Mouse (Mus musculus) brain, embryonic 18.5 days (tissue): ENCODE results near the gene Vdac2.
A peak's percentile ranks its signal among the peaks of the same experiment; 100 is the strongest.

ENCODE experiments used
- DNase-seq: peaks from one replicate; pipeline ENCODE4 v3.0.0-alpha.2; 2012; ENCODE audit warnings: low read depth, low spot score

Gene Vdac2

DNA sequence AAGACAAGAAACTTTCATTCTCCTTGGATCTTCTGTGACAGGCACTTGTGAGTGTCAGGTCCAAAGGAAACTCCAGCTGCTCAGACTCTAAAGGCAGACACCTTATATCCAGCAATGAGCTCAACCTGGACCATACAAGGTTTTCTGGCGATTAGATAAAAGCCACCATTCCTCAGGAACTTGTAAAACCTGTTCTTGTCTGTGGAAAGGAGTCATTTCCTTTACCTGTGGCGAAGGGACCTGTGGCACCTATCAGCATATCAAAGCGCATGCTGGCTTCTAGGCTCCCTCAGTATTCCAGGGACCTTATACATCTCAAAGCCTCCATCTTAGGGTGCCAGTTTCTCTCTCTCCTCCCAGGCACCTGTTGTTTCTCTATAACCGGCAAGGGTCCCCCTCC is 7.6 kb upstream of the Vdac2 start:
- DNase-seq: no peak

DNA sequence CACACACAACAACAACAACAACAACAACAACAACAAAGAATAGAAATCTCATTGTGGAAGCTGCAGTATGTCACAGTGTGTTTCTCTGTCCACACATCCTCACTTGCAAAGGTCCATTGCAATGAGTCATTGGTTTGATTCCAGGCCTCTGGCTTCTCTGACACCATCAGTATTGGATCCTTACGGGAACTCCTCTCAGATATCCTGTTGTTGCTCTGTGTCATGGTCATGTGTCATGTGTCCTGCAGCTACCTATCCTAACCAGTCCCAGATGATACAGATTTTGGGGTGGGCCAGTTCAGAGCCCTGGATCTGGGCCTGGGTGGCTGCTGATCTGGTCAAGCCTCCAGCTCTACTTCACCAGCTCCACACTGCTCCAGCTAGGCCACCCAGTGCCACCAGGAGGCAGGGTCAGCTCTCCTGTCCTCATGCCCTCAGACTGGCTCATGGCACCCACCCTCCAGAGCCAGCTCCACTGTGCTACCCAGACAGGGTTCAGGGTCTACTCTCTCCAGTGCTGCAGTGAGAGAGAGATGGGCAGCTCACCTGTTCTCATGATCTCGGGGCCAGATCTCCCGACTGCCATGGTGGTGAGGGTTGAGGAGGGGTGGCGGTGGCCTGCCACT is 4.0 kb upstream of the Vdac2 start:
- no peak for DNase-seq

DNA sequence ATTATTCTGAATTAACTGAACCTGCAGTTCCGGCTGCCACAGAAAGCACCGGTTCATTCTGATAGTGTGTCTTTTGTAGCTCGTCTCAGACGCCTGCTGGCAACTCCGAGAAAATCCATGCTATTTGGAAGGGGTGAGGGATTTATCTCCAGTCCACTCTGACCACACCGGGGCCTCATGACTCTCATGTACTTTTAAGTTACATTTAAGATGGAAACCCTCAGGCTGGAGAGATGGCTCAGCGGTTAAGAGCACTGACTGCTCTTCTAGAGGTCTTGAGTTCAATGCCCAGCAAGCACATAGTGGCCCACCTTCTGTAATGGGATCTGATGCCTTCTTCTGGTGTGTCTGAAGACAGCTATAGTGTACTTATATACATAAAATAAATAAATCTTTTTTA is 2.7 kb upstream of the Vdac2 start:
- DNase-seq: no peak

DNA sequence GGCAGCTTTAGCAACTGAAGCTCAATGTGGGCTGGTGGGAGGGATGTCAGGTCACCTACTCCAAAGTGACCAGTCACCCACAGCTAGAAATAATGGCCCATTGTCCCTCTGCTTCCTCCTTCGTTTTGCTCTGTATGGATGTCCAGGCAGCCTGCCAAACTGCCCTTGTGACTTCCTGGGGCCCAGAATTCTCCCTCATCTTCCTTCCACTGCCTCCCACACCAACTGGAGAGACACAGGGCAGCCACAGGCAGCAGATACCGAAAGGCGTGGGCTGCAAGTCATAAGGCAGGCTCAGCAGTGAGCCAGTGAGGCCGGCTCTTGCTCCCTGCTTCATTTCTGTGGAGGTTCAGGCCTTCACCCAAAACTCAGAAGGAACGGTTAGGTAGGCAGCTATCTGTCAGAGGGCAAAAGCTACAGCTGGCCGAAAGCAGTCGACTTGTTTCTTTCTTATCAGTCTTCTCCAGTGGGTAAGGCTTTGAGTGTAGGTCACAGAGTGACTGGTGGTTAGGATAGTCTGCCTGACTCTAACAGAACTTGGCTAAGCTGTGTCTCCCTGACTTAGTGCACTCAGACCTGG is 2.2 kb upstream of the Vdac2 start:
- DNase-seq: no peak

GRCm38 (mm10) chr14:21823897-21824296 is 1.1 kb upstream of the Vdac2 start:
- no peak for DNase-seq

- DNase-seq: no peak
Measured at GRCm38 (mm10) chr14:21825786-21826491, 901 bp downstream of the Vdac2 start.

DNA sequence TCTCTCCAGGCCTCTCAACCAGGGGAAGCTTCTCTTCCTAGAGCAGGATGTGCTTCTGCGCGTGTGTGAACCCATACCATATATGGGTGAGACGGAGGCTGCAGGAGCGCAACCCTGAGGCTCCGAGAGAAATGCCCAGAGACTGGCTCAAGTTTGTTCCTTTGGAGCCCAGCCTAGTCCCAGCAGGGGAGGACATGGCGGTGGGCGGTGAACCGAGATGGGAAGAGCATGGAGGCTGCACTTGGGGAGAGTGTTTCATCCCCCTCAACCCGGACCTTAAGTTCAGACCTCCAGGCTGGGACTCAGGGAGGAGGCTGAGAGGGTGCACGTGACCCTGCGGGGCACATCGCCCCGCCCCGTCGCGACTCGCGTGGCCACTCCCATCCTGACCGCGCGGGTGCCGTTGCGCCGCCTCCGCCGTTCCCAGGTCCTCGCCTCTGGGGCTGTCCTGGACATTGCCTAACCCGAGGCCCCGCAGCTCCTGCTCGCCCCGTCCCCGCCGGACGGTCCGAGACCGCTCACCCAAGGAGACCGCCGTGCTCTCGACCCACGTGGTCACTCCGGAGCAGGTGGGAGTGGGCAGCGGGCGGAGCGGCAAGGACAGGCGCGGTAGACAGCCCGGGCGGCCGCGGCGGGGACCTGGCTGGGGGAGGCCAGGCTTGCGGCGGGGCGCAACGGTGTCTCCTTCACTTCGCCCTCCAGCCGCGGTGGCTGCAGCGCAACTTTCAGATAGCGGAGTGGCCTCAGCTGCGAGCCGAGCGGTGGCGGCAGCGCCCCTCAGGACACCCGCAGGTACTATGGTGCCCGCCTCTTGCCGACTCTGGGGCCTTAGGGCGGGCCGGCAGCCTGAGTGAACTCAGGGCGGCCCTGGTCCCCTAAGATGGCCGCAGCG is 6.1 kb downstream of the Vdac2 start:
- DNase-seq: peak; percentile 86

GRCm38 (mm10) chr14:21831830-21832403 is 6.9 kb downstream of the Vdac2 start:
- DNase-seq: no peak

- no peak for DNase-seq
Measured at GRCm38 (mm10) chr14:21838336-21839017, 13.4 kb downstream of the Vdac2 start.

GRCm38 (mm10) chr14:21841819-21842592 is 17.0 kb downstream of the Vdac2 start:
- no peak for DNase-seq

DNA sequence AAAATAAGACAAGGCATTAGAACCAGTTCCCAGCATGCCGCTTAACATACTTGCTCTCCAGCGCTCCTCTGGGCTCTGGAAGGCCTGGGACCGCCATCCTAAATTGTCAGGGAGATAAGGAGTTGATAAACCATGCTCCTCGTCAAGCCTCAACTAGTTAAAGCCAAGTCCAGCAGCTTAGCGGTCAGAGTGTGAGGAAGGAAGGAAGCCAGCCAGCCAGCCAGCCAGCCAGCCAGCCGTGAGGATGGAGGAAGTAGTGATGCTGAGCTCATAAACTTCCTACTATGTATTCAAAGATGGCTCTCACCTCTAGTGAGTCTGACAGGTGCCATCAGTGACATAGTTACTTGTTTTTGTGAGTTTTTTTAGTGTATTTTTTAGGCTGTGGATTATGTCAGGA is 18.2 kb downstream of the Vdac2 start:
- no peak for DNase-seq

GRCm38 (mm10) chr14:21846827-21847380 is 21.9 kb downstream of the Vdac2 start:
- DNase-seq: no peak

GRCm38 (mm10) chr14:21847381-21848165 is 22.5 kb downstream of the Vdac2 start:
- DNase-seq: no peak

DNA sequence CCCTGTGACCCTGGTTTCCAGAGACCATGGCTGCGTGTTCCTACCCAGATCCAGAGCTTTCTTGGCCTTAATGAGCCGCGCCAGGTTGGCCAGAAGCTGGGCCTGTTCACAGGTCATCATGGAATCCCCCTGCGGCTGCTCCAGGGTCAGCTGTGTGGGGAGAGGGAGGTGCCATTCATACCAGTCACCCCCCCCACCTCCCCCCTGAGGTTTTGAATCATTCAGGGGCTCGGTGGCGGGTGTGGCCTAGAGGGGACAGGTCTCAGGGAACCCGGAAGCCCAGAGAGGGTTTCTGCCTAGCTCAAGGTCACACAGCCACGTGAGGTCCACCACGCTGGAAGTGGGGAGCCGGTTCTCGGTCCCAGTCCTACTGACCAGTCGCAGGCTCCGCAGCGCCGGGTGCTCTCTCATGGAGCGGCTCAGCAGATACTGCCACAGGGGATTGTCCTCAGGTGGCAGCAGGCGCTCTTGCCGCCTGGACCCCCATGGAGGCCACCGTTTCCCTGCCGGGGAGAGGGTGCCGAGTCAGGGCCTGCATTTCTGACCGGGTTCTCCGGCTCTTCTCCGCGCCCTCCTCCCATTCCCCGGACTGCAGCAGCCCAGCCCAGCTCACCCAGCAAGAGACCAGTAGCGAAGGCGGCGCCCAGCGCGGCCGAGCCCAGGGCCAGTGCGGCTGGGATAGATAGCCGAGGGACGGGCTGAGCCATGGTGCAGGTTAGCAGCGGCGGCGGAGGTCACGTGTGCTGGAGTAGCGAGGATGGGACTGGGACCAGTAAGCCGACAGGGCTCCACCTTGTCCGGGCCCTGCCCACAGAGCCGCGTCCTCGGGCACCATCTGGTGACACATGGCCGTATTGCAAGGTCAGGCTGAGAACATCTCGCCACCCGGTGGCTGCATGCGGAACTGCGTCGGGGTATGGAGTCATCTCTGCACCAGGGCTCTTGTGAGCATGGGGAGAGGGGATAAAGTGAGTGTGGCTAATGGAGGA is 23.4 kb downstream of the Vdac2 start, which contains the start of gene Comtd1:
Comtd1 (minus strand) TSS at position 812 of the 989 bp plus-strand sequence.
- peak; percentile 72 for DNase-seq

DNA sequence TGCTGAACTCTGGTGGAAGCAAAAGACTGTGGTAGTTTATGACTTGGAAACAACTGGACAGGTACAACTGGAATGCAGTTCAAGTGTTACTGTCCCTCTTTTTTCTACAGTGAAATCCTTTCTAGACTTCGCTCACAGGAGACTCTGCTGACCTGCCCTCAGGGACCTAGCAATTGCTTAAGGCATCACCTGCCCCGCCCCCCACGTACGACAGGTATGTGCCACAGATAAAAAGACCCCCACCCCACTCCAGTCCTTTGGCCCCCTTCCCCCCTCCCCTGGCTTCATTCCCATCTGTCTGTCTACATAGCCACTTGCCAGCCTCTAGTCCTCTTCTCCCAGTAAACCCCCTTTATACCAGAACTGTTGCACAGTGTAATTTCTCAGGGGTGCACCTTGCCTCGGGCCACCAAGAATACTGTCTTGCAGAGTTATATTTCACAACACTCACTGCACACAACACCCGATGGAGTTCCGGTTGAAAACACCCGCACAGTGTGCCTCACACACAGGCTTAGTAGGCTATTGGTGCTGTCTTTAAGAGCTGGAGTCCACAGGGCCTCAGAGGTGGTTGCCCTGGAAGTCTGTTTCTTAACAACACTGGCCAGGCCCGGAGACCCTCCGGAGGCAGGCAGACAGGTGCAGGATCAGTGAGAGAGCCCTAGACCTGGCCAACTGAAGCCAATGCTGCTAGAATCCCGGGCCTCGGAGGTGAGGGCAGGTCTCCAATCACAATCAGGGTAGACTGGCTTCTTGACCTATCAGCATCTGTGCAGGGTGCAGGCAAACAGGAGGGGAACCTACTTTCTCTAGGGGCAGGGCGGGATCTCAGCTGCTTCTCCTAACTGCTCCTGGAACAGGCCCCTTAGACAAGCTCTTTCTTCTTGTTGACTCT is 24.7 kb downstream of the Vdac2 start:
- DNase-seq: no peak

GRCm38 (mm10) chr14:21850419-21851127 is 25.5 kb downstream of the Vdac2 start:
- DNase-seq: no peak
